Mouse (Mus musculus) neural tube, embryonic 11.5 days (tissue): ENCODE data around the gene Hoxa9. TPM values are rescaled to one million over a fixed set of nuclear protein-coding genes. Genes with fewer than 3 reads are reported as not detected.

ENCODE experiments used
- ATAC-seq: fragments of 200-750 bp; cut with Nextera tagmentation; 2 replicates; pipeline ENCODE4 v1.8.0; 2017; ENCODE audit warnings: moderate number of reproducible peaks, mild to moderate bottlenecking, moderate TSS enrichment, moderate library complexity; ENCODE audit not compliant: insufficient read depth, low FRiP score, low TSS enrichment
- DNase-seq: peaks from one replicate; pipeline ENCODE4 v3.0.0-alpha.2; 2015; ENCODE audit warnings: low spot score
- H3K27ac ChIP-seq: fragments of 300-500 bp; sonication (generic); 2 replicates; pipeline ENCODE4 v1.5.1; 2014; ENCODE audit warnings: low read depth, mild to moderate bottlenecking, low read length
- H3K27me3 ChIP-seq: fragments of 300-500 bp; sonication (generic); 2 replicates; pipeline ENCODE4 v1.6.1; 2014; ENCODE audit warnings: mild to moderate bottlenecking, low read length, mixed read lengths; ENCODE audit not compliant: control insufficient read depth, insufficient read depth
- H3K36me3 ChIP-seq: fragments of 300-500 bp; sonication (generic); 2 replicates; pipeline ENCODE4 v1.6.1; 2014; ENCODE audit warnings: mild to moderate bottlenecking, low read length, moderate library complexity, mixed read lengths; ENCODE audit not compliant: control insufficient read depth, insufficient read depth
- H3K4me1 ChIP-seq: fragments of 300-500 bp; sonication (generic); 2 replicates; pipeline ENCODE4 v1.6.1; 2014; ENCODE audit warnings: low read length, mixed read lengths; ENCODE audit not compliant: control insufficient read depth, insufficient read depth
- H3K4me2 ChIP-seq: fragments of 300-500 bp; sonication (generic); 2 replicates; pipeline ENCODE4 v1.6.1; 2014; ENCODE audit warnings: low read depth, mild to moderate bottlenecking, moderate library complexity
- H3K4me3 ChIP-seq: fragments of 300-500 bp; sonication (generic); 2 replicates; pipeline ENCODE4 v1.5.1; 2014; ENCODE audit warnings: low read depth, low read length
- H3K9ac ChIP-seq: fragments of 300-500 bp; sonication (generic); 2 replicates; pipeline ENCODE4 v1.6.1; 2014; ENCODE audit warnings: mild to moderate bottlenecking, low read length
- H3K9me3 ChIP-seq: fragments of 300-500 bp; sonication (generic); 2 replicates; pipeline ENCODE4 v1.6.1; 2016; ENCODE audit warnings: low read length; ENCODE audit not compliant: control insufficient read depth
- WGBS: fragments of 180-500 bp; shearing (Covaris S2); extraction: QIAGEN DNeasy Blood & Tissue Kit; methylation state at CpG from one replicate; pipeline ENCODE4 v1.1.7; 2014; 5-methylcytosine and 5-hydroxymethylcytosine counted together
- polyA plus RNA-seq: library from polyadenylated mRNA; unstranded; fragments of >200 nt; fragmentation: Nextera tagmentation; extraction: Ambion mirVana; gene quantifications from 2 replicates; pipeline ENCODE4 v1.2.1, GENCODE M21; 2014

Hoxa9 gene
- polyA plus RNA-seq, 1 experiment from 2014 or later, result 98.8 TPM

DNA sequence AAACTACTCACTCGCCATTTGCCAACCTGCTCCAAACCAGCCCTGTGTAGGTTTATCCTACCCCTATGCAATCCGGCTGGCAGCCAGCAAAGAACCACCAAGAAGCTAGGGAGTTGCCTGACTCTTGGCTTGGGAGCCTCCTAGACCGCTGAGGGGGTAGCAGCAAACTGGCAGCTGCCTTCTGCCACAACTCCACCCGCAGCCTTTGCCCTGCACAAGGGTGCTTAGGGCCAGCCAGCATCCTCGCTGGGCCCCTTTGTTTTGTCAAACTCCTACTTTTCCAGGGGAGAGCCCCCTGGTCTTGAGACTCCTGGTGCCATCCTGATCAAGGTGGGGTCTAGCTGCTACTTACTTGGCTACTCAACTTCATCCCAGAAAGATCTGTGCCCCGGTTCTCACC lies 46.2 kb downstream of the Hoxa9 start:
- ATAC-seq, result 0 out of 2 replicates have a peak, but pooled peaks have one; percentile 2
- peak overlapping the region; percentile 78 for H3K4me2 ChIP-seq
- DNase-seq, result peak; percentile 62
- peaks cover 93% of the 10 kb centered on the region for H3K4me1 ChIP-seq
- 4% methylated on average over 6 of the region's 6 CpGs for WGBS
- H3K4me3 ChIP-seq, result peak overlapping the region; percentile 17
- H3K27ac ChIP-seq, result peak overlapping the region; percentile 92
- peak overlapping the region; percentile 59 for H3K9ac ChIP-seq
- H3K9me3 ChIP-seq, result no peaks in the 10 kb centered on the region
- no peaks in the 10 kb centered on the region for H3K36me3 ChIP-seq
- H3K27me3 ChIP-seq, result no peaks in the 10 kb centered on the region

- peak overlapping the region; percentile 92 for H3K27ac ChIP-seq
- H3K27me3 ChIP-seq, result no peaks in the 10 kb centered on the region
- 11% methylated on average over 10 of the region's 10 CpGs for WGBS
- H3K4me1 ChIP-seq, result peaks cover 86% of the 10 kb centered on the region
- ATAC-seq, result no peak
- DNase-seq, result peak; percentile 27
- peak overlapping the region; percentile 59 for H3K9ac ChIP-seq
- peak overlapping the region; percentile 78 for H3K4me2 ChIP-seq
- no peaks in the 10 kb centered on the region for H3K9me3 ChIP-seq
- H3K4me3 ChIP-seq, result peak overlapping the region; percentile 16
- no peaks in the 10 kb centered on the region for H3K36me3 ChIP-seq
Observed at GRCm38 (mm10) chr6:52183311-52184080, 47.4 kb downstream of the Hoxa9 start.

DNA sequence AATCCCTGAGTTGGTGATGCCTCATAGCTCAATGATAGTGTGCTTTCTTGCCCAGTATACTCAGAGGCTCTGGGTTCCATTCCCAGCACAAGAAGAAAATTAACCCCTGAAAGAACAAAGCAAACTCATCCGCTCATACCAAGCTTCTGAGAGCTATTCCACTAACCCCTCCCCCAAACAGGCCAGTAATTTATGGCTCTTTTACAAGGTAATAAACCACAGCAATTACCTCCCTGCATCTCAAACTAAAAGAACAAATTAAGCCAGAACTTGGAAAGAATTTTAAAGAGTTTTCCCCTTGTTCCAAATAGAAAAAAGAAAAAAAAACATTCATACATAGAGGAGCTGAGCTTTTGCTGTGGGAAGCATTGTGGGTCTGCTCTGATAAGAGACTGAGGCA lies 48.1 kb downstream of the Hoxa9 start:
- 8% methylated on average over 1 of the region's 1 CpGs for WGBS
- H3K27ac ChIP-seq, result peak overlapping the region; percentile 92
- peak overlapping the region; percentile 78 for H3K4me2 ChIP-seq

DNA sequence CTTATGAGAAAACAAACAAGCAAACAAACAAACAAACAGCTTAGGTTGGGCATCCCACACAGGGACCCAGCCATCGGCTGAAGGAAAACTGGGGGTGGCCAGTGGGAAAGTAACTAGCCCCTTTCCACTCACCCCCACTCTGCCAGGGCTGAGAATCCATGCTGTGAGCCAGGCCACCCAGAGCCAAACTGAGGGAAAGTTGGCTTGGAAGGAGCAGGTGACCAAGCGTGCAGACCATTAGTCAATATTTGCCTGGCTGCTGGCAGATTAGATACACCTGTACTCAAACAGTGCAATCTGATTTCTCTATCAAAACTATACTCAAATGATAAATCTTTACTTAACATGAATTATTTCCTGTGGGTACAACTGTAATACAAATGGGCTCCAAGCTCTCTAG lies 48.9 kb downstream of the Hoxa9 start:
- H3K27me3 ChIP-seq, result no peaks in the 10 kb centered on the region
- H3K4me1 ChIP-seq, result peaks cover 72% of the 10 kb centered on the region
- no peak overlapping the region for H3K9ac ChIP-seq
- H3K27ac ChIP-seq, result peak overlapping the region; percentile 100; the same call in 1 of the 2 replicates
- DNase-seq (no peak), ATAC-seq (no peak)
- H3K4me3 ChIP-seq, result 0 out of 2 replicates have a peak overlapping the region, but pooled peaks have one; percentile 0
- H3K9me3 ChIP-seq, result no peaks in the 10 kb centered on the region
- WGBS, result 15% methylated on average over 2 of the region's 2 CpGs
- H3K36me3 ChIP-seq, result no peaks in the 10 kb centered on the region
- H3K4me2 ChIP-seq, result peak overlapping the region; percentile 78

More for the DNA sequence above, 48.1 kb downstream of the Hoxa9 start:
- H3K36me3 ChIP-seq, result no peaks in the 10 kb centered on the region
- H3K9me3 ChIP-seq, result no peaks in the 10 kb centered on the region
- H3K4me3 ChIP-seq, result no peak overlapping the region
- peaks cover 79% of the 10 kb centered on the region for H3K4me1 ChIP-seq
- H3K9ac ChIP-seq, result peak overlapping the region; percentile 59
- ATAC-seq, result 0 out of 2 replicates have a peak, but pooled peaks have one; percentile 7
- H3K27me3 ChIP-seq, result no peaks in the 10 kb centered on the region
- DNase-seq, result no peak

GRCm38 (mm10) chr6:52180726-52181125 lies 50.2 kb downstream of the Hoxa9 start:
- Histone ChIP-seq H3K36me3 (no peaks in the 10 kb centered on the region), H3K27ac (peak overlapping the region; percentile 100), H3K4me1 (peaks cover 68% of the 10 kb centered on the region), H3K9ac (peak overlapping the region; percentile 99), H3K27me3 (no peaks in the 10 kb centered on the region), H3K4me2 (peak overlapping the region; percentile 78), H3K4me3 (peak overlapping the region; percentile 91), H3K9me3 (no peaks in the 10 kb centered on the region)
- 18% methylated on average over 3 of the region's 3 CpGs for WGBS
- DNase-seq, result peak; percentile 55
- ATAC-seq, result no peak

DNA sequence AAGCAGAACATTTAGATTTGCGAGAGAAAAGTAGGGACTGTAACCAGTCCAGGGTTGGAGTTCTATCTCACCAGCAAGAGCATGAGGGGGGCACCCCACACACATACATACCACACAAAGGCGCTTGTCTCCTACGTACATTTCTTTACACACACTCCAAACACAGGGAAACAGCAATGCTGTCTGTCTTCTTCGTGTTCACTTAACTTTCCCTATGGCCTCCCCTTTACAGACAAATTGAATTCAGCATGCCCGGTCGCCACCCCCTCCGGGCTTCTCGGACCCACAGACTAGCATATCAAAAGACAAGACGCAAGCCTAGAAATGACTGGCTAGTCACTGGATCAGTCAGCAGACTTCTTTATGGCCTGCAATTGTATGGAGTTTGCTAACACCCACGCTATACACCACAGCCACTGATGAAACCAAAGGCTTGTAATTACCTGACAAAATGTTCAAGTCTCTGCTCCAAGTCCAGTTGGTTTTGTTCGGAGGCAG lies 50.6 kb downstream of the Hoxa9 start:
- peak overlapping the region; percentile 100 for H3K27ac ChIP-seq
- 1% methylated on average over 11 of the region's 11 CpGs for WGBS
- H3K9ac ChIP-seq, result peak overlapping the region; percentile 99
- no peaks in the 10 kb centered on the region for H3K27me3 ChIP-seq
- peak overlapping the region; percentile 91 for H3K4me3 ChIP-seq
- H3K36me3 ChIP-seq, result no peaks in the 10 kb centered on the region
- peak overlapping the region; percentile 78 for H3K4me2 ChIP-seq
- peaks cover 67% of the 10 kb centered on the region for H3K4me1 ChIP-seq
- peak; percentile 66 for DNase-seq
- H3K9me3 ChIP-seq, result no peaks in the 10 kb centered on the region
- no peak for ATAC-seq

- under 1% methylated on average over 10 of the region's 10 CpGs for WGBS
- no peak for ATAC-seq
- no peaks in the 10 kb centered on the region for H3K9me3 ChIP-seq
- peak; percentile 59 for DNase-seq
- H3K9ac ChIP-seq, result peak overlapping the region; percentile 99
- H3K36me3 ChIP-seq, result no peaks in the 10 kb centered on the region
- peak overlapping the region; percentile 100 for H3K27ac ChIP-seq
- H3K4me1 ChIP-seq, result peaks cover 61% of the 10 kb centered on the region
- peak overlapping the region; percentile 78 for H3K4me2 ChIP-seq
- H3K4me3 ChIP-seq, result peak overlapping the region; percentile 91
- no peaks in the 10 kb centered on the region for H3K27me3 ChIP-seq
Observed at GRCm38 (mm10) chr6:52179690-52180089, 51.2 kb downstream of the Hoxa9 start.

- peak overlapping the region; percentile 91 for H3K4me3 ChIP-seq
- peak overlapping the region; percentile 100 for H3K27ac ChIP-seq
- peak overlapping the region; percentile 99 for H3K9ac ChIP-seq
- no peaks in the 10 kb centered on the region for H3K27me3 ChIP-seq
- peaks cover 58% of the 10 kb centered on the region for H3K4me1 ChIP-seq
- 0% methylated on average over 4 of the region's 4 CpGs for WGBS
- H3K9me3 ChIP-seq, result no peaks in the 10 kb centered on the region
- no peak for ATAC-seq
- H3K4me2 ChIP-seq, result peak overlapping the region; percentile 78
- H3K36me3 ChIP-seq, result no peaks in the 10 kb centered on the region
- DNase-seq, result peak; percentile 67
Observed at GRCm38 (mm10) chr6:52178918-52179665, 51.8 kb downstream of the Hoxa9 start.
